Mouse (Mus musculus) left cerebral cortex, adult 8-10 months (tissue): ENCODE measurements around the gene Me3. TPM values are rescaled to one million over a fixed set of nuclear protein-coding genes. Genes with fewer than 3 reads are reported as not detected.
A peak's percentile ranks its signal among the peaks of the same experiment; 100 is the strongest.

Experiments used
- DNase-seq, 2 experiments: peaks; one replicate each; pipeline ENCODE4 v3.0.0; 2022; ENCODE audit warnings: low spot score in 2 of 2
- total RNA-seq, 4 experiments: library from RNA; stranded (reverse); gene quantifications; 2 replicates each; pipeline ENCODE4 v1.2.4; 2022

Gene Me3
- 10 to 100 TPM; 91.3 to 99.5 (median 96.9) TPM for total RNA-seq

DNA sequence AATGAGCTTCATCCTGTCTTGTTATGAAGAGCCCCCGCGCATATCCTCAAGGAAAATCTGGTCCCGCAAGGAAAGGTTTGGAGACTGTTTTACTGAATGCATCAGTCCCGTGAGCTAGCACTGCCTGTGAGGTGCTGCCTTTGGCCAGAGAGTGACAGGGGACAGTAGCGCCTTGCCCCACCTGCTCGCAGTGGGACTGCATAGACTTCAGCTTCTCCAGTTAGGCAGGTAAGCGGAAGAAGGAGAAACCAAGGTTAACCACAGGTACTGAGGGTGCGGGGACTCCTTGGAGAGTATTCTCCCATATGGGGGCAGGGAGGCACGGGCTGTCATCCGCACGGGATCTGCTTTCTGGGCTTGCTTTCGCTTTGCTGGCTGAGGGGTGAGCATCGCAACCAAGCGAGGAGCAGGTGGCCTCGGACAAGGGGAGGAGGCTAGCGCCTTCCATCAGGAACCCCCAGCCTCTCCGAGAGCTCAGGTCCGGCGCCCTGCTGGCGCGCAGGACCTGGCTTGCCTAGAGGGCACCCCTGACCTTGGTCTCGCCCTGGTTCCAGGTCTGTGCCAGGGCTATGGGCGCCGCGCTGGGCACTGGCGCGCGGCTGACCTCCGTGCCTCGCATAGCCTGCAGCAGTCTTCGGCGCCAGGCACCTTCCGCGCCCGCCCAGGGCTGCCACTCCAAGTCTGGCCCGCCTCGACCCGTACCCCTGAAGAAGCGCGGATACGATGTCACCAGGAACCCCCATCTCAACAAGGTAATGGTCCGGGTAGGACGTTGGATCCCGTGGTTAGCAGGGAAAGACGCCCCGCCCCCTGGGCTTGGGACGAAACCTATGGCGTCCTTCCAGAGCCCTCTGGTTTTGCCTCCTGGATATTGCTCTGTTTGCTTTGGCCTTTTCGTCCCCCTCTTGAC is at the start of gene Me3:
Me3 (plus strand) TSS at position 51 of the 910 bp plus-strand sequence.
- peak; percentile 46 to 65 for DNase-seq

DNA sequence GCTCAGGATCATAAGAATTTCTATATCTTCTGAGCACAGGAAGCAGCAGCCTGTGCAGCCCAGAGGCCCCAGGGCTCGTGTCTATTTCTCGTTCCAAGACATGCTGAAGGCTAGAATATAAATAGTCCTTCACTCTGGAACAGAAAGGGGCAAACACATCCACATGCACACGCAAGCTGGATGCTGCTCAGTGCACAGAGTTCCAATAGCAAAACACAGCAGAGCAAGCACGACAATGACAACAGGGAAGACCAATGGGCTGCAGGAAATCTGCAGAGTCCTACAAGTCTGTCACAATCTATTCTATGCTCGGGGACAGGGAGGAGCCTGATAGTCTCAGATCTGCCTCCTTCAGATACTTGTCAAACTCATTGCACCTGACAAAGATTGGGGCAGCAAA is 42.2 kb upstream of the Me3 start:
- no peak for DNase-seq

DNA sequence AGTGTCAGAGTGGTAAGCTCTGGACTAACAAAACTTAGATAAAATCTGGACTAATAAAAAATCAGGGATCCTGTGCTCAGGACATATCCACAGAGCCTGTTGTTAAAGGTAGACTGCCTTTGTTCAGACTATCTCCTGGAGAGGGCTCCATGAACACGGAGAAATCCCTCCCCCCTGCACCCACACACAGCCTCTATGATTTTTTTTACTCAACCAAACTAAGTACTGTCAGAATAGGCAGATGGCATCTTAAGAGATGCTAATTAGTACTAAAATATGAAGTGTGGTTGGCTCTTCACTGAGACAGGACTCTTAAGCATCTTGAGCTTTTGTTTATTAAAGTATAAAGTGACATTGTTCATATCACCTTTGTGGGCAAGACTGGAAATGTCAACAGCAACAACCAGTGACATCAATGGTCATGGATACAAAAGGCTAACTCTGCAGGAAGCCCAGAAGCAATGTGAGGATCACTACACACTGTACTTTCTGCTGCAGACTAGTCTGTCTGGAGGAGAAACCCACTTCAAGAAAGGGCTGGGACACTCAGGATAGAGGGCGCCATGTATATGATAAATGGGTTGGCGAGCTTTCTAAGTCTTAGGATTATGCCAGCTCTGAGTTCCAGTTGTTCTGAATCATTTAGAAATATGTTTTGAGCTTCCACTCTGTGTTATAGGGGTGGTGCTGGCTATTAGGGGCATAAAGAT is 41.5 kb upstream of the Me3 start:
- peak in 1 of 2 experiments; percentile 16 for DNase-seq

DNA sequence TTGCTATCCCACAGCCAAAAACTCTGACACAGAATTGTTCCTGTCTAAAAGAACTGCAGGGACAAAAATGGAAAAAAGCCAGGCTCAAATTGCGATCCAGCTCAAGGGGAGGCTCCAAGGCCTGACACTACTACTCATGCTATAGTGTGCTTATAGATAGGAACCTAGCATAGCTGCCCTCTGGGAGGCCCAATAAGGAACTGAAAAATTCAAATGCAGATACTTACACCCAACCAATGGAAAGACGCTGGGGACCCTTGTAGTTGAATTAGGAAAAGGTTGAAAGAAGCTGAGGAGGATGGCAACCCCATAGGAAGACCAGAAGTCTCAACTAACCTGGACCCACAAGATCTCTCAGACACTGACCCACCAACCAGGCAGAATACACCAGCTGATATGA is 36.4 kb upstream of the Me3 start:
- DNase-seq: no peak

DNA sequence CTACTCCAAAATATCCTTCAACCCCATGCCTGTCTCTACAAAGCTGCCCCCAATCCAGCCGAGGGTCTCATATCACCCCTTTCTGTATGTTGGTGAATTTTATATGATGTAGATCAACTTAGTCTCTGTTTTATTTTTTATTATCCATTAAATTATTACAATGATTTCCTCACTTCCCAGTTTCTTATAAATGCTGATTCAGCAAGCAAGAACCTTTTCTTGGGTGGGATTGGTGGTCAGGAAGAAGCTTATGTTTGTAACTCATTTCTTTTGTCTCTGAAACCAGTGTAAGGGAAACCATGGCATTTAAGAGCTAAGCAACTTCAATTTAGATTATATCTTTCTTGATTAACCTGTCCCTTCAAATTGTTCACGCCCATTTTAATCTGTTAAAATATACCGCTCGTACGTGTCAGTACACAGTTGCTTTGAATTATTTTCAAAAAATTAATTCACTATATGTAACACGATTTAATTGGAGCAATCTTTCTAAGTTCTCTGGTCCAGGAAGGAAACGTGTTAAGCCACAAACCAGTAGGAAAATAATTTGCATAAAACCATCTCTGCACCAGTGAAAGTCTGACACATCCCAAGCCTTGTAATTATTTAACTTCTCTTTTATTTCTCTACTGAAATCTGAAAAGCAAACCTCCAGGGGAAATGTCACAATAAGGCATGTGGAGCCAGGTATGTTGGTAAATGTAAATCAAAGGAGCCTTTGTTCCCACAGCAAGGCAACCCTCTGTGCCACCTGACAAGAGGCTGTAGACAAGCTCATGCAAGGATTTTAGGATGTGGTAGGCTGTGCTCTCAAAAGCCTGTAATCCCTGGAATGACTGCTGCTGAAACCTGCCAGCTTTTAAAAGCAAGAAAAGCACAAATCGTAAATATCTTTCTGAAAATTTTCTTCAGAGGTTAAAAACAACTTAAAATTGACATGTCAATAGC is 26.3 kb upstream of the Me3 start:
- no peak for DNase-seq

DNA sequence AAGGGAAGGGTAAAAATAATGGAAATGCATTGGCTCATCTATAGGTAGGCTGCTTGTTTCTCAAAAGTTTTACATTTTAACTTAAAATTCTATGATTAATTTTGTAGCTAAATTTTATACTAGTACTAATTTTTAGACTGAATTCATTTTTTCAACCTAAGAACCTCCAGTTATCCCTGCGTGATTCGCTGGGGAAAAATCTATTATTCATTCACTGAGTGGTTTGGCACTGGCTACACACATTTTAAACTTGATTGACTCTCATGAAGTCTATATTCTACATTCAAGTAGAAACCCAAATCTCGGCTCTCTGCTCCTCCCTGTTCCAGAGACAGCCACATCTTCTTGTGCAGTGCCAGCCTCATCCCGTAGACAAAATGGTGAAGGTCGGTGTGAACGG is 24.9 kb upstream of the Me3 start:
- no peak for DNase-seq

DNA sequence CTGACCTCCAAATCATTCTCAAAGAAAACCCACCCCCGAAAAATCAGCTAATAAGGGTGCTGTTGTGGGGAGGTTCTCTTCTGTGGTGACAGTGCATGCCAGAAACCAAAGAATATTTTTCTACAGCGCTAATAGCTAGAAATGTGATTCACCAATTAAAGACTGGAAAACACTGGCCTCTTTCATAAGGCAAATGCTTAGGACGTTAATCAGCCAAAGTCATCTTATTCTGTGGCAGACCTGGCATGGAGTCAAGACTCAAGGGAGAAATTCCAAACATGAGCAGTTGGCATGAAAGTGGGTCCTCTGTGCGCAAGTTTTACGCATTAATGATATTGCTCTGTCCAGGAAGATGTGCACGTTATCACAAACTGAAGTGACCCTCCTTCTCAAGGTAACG is 21.0 kb upstream of the Me3 start:
- no peak for DNase-seq

DNA sequence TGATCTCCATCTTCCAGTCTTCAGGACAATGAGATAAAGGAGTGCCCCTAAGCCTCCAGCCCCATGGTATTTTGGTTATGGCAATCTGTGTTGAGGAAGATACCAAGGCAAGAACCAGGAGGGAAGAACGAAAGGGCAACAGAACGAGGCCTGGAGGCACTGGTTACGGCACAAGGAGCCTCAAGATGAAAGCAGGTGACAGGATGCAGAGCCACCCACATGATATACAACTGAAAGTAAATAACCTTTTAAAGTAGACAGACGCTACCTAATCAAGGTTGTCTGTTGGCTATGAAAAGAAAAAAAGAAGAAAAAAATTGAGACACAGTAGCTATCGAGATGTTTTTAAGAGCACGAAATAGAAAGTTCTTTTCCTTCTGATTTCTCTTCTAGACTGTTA is 16.0 kb upstream of the Me3 start:
- no peak for DNase-seq

DNA sequence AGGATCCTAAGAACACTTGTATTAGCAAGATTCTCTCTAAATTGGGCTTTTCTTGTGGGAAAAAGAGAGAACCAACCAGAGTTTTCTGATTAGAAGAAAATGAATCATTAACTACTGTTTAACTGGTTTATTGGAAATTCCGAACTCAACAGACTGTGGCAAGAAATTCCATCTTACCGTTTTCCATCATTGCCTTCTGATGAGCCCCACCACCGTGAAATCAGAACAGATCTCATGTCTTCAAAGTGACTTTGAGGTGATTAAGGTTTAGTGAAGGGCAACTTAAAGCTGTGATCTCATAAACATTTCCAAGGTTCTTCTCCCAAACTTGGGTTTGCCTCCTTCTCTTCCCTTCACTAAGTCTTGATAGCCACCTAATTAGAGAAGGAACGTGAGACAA is 8.9 kb upstream of the Me3 start:
- DNase-seq: no peak

DNA sequence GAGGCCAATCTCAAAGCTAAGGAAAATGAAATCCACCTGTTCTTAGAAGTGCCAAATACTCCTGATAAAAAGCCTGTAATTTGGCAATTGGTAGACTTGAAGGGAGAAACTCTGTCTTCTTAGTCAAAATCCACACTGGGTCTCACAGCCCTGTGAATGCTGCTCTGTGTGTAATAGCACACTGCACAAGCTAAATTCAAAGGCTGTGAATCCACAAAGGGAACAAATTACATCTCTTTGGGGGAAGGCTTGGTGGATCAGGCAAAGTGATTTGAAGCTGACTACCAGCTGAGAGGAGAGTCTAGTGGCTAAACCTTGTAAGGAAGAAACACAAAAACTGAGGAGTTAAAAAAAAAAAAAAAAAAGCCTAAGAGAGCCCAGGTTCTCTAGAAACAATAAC is 4.8 kb upstream of the Me3 start:
- DNase-seq: no peak

DNA sequence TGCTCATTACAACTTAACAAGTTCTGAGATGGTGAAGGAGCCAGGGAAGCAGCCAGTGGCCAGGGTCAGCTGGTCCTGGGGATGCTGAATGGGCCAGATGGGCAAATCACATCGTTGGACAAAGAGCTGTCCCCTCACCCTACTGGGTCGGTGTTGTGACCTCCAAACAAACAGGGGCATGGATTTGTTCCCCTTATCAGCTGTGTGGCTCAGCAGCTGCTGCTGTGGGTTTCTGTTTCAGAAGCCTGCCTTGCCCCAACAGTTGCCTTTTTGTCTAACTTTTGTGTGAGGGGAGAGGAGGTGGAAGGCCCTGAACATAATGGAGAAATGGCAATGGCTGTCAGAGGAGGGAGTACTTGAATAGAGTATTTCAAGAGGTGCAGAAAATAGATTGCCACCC is 4.2 kb upstream of the Me3 start:
- DNase-seq: no peak

DNA sequence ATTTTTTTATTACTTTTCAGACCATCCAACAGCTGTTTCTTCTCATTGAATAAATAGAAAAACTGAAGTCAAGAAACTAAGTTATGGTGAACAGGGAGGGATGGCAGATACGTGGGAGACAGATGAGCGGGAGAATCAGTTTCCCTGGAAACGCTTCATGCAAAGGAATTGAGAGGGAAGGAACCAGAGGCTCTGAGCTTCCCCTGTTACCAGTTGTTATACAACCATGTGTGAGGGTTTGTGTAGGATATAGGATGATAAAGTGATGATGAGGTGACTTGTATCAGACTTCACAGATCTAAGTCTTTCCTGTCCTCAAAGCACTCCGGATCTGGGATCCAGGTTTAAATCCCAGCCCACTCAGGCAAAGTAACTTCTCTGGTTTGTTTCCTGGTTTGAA is 3.2 kb upstream of the Me3 start:
- DNase-seq: peak in 1 of 2 experiments; percentile 49

DNA sequence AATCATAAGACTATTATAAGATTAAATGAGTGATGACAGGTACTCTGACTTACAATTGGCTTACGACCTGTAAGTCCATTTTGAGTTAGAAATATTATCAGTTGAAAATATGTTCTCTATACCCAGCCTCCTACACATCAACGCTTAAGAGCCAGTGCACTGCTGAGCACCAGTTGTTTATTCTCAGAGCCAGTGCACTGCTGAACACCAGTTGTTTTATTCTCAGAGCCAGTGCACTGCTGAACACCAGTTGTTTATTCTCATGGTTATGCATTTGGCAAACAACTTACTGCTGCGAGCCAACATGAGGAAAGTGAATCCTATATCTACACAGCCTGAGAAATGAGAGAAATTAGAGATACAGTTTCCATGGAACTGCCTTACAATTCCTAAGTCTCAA is 2.3 kb upstream of the Me3 start:
- no peak for DNase-seq

DNA sequence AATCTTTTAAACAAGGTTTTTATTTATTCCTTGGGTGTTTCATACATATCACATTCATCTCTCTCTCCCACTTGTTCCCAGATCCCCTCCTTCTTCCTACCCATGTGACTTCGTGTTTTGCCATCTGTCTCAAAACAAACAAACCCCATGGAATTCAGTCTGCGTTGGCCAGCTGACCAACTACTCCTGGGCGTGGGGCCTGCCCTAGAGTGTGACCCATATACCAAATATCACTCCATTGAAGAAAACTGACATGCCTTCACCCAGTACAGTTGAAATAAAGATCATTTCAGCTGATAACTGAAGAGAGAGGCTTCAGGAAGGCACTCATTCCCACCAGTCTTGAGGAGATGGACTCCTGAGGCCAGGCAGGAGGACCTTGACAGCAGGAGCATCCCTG is 1.4 kb upstream of the Me3 start:
- DNase-seq: no peak

DNA sequence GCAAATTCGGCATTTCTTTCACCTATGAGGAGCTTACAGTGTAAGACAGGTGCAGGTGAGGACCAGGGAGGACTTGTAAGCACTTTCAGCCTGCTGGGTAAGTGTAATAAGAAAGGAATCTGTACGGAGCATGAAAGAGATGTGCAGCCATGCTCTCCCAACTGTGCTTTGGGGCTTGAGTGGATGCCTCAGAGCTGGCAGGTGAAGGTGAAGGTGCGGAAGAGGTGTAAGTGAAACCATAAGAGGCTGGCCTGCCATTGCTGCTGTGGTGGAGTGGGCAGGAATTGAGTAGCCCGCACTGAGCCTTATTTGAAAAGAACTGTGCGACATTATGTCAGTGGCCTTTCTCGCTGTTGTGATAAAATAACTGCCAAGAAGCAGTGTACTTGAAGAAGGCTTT is 8.3 kb downstream of the Me3 start:
- no peak for DNase-seq

DNA sequence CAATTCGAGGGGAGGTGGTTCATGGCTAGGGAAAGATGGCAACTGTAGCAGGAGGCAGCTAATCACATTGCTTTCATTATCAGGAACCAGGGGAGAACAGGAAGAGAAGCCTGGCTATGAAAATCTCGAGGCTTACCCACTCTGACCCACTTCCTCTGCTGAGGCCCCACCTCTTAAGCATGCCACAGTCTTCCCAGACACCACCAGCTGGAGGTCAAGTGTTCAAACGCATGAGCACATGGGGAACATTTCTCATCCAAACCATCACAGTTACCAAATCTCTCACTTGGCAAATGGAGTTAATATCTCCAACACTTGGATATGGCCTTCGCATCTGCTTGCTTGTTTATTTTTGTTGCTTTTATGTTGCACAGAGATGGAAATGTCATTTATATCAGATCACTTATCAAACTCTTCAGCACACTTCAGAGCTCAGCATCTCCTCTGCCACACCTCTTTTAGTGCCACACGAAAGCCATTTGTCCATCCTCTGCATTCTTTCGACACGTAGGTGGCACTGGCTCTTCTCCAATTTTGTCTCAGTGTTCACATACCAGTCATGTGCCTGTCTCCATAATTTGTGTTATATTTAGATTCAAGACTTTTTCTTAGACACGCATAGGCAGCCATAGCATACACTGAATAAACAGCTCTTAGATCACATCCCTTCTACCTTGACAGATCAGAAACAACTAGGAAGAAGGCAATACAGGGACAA is 8.9 kb downstream of the Me3 start:
- DNase-seq: peak in 1 of 2 experiments; percentile 39

DNA sequence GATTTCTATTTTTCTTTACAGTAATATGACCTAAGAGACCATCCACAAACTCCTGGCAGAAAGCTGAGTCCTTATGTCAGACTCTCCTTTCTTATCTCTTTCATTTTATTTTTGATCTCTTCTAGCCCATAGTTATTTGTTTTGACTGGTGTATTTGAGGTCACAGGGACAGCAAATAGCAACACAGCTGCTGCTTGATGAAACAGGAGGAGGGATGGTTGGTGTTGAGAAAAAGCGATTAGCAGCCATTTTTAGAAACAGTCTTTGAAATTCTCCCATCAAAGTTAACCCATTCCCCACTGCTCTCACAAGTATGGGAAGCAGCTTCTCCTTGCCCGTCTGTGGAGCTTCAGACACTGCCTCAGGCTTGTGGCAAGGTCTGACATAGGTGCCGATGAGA is 12.8 kb downstream of the Me3 start:
- no peak for DNase-seq

DNA sequence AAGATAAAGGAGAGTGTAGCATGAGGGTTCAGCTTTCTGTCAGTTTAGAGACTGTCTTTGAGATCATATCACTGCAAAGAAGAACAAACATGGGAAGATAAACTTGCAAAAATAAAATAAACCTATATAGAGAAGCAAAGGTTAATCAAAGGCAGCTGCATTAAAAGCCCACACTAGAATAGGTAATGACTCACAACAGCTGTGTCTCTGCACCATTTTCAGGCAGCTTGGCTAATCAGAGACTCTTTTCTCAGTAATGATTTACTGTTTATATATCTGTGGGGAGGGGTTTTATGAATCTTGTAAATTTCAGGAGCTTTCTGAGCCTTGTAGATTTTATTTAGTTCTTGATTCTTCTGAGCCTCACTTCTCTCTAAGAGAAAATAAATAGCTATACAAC is 15.7 kb downstream of the Me3 start:
- DNase-seq: no peak

DNA sequence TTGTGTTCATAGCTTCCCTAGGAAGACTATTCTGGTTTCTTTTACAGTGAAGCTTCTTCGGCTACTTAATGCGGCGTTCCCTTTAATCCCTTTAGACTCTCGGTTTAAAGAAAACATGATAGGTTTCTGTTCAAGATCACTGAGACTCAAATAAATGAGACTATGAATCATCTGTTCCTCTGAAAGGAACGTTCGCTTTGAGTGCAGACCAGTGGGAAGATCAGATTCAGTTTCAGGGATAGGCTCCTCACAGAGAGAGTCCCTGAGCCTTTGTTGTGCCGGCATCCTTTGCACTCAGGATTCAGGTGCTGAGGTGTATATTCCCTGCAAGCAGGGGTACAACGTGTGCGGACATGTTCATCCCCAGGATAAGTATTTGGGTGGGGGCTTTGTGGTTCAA is 25.0 kb downstream of the Me3 start:
- no peak for DNase-seq

DNA sequence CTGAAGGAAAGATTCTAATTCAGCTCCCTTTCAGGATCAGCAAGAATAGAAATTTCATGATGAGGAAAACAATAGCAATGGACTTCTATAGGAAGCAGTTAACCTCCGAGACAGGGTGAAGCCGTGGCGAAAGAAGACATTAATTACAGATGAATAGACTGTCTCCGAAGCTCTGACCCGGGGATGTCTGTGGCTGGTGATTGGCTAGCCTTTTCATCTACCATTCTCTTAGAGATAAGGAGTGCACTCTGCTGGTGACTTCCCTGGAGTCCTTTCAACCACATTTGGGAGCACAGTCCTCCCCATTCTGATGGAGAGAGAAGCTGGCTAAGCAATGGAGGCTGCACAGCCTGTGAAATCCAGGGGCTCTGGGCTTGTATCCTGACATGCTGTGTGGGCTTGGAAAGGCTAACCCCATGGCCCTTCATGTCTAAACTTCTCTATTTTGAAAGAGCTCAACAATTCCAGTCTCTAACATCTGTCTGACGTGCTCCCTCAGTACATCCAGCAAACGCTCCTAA is 25.6 kb downstream of the Me3 start:
- DNase-seq: no peak

DNA sequence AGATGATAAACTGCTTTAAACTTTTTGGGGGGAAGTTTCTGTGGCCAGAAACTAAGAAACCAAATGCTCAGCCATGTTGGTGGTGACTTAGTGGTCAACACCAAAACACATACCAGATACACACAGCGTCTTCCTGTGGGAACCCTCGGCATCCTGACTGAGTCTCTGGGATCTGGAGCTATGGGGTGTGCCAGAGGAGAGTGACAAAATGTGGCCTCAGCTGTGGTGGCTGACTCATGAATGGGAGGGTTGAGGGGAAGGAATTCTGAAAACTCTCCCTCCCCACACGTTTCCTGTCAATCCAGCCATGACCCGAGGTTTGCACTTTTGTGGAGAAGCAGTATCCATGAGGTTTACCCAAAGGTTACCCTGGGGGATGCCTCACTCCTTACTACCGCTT is 32.0 kb downstream of the Me3 start:
- DNase-seq: no peak
